Mouse (Mus musculus) liver, embryonic 14.5 days (tissue): ENCODE results near the gene Susd4. TPM values are rescaled to one million over a fixed set of nuclear protein-coding genes. Genes with fewer than 3 reads are reported as not detected.
A peak's percentile ranks its signal among the peaks of the same experiment; 100 is the strongest.

Experiments used
- ATAC-seq: fragments of 200-750 bp; cut with Nextera tagmentation; 2 replicates; pipeline ENCODE4 v1.8.0; 2017; ENCODE audit warnings: moderate number of reproducible peaks, mild to moderate bottlenecking, moderate library complexity; ENCODE audit not compliant: insufficient read depth
- DNase-seq, 3 experiments: peaks; one replicate each; pipeline ENCODE4 v3.0.0-alpha.2; 2012 to 2013; ENCODE audit warnings: low read depth in 3 of 3, low spot score in 3 of 3
- H3K27ac ChIP-seq: fragments of 300-500 bp; sonication (generic); 2 replicates; pipeline ENCODE4 v1.5.1; 2014; ENCODE audit warnings: moderate library complexity, mild to moderate bottlenecking, control low read depth, inconsistent platforms
- H3K27me3 ChIP-seq: fragments of 300-500 bp; sonication (generic); 2 replicates; pipeline ENCODE4 v1.6.1; 2014; ENCODE audit warnings: mild to moderate bottlenecking, low read length, moderate library complexity; ENCODE audit not compliant: control insufficient read depth, insufficient read depth
- H3K36me3 ChIP-seq: fragments of 300-500 bp; sonication (generic); replicated peaks from 2 replicates; pipeline ENCODE4 v1.6.1; 2014; ENCODE audit warnings: low read depth; ENCODE audit not compliant: control insufficient read depth, insufficient read depth
- H3K4me1 ChIP-seq, 2 experiments: fragments of 200-500 bp in 1 of 2; fragments of 300-500 bp in 1 of 2; sonication (generic) in 1 of 2; replicated peaks; 2 replicates each; pipeline ENCODE4 v1.6.1; 2012 to 2014; ENCODE audit warnings: antibody characterized with exemption in 1 of 2, inconsistent platforms in 1 of 2, low read length in 1 of 2; ENCODE audit not compliant: control insufficient read depth in 2 of 2, insufficient read depth in 2 of 2
- H3K4me2 ChIP-seq: fragments of 300-500 bp; sonication (generic); 2 replicates; pipeline ENCODE4 v1.6.1; 2014; ENCODE audit warnings: low read depth, mild to moderate bottlenecking, control low read depth, moderate library complexity
- H3K4me3 ChIP-seq, 2 experiments: fragments of 200-500 bp in 1 of 2; fragments of 300-500 bp in 1 of 2; sonication (generic) in 1 of 2; 2 replicates each; pipeline ENCODE4 v1.5.1; 2012 to 2014; ENCODE audit warnings: low read depth in 2 of 2, low read length in 2 of 2, mild to moderate bottlenecking in 2 of 2, control low read depth in 1 of 2, inconsistent platforms in 1 of 2, moderate library complexity in 1 of 2; ENCODE audit not compliant: insufficient read depth in 1 of 2
- H3K9ac ChIP-seq: fragments of 300-500 bp; sonication (generic); replicated peaks from 2 replicates; pipeline ENCODE4 v1.6.1; 2014; ENCODE audit warnings: mild to moderate bottlenecking, control low read depth, moderate library complexity
- H3K9me3 ChIP-seq: fragments of 300-500 bp; sonication (generic); 2 replicates; pipeline ENCODE4 v1.6.1; 2016; ENCODE audit warnings: low read length, mixed read lengths; ENCODE audit not compliant: control insufficient read depth
- CTCF ChIP-seq: IDR thresholded peaks from 2 replicates; pipeline ENCODE4 v1.5.1; 2016; ENCODE audit warnings: antibody characterized with exemption, low read depth, control low read depth
- EP300 ChIP-seq: IDR thresholded peaks from 2 replicates; pipeline ENCODE4 v1.6.1; 2016; ENCODE audit warnings: antibody characterized with exemption, low read depth
- WGBS: fragments of 180-500 bp; shearing (Covaris S2); extraction: QIAGEN DNeasy Blood & Tissue Kit; methylation state at CpG from one replicate; pipeline ENCODE4 v1.1.7; 2014; ENCODE audit not compliant: insufficient replicate concordance; 5-methylcytosine and 5-hydroxymethylcytosine counted together
- polyA plus RNA-seq, 2 experiments: library from polyadenylated mRNA; depleted of rRNA in 1 of 2; stranded (reverse) in 1 of 2; unstranded in 1 of 2; fragments of >200 nt; fragmentation: Nextera tagmentation in 1 of 2; extraction: Ambion mirVana in 1 of 2; gene quantifications; 2 replicates each; pipeline versions ENCODE4 v1.2.1 to v1.2.3; 2012 to 2014

Gene Susd4
- polyA plus RNA-seq, 2 experiments = 0.60 to 0.74 TPM

- DNase-seq (peak in 2 of 3 experiments; percentile 22 to 33), ATAC-seq (peak; percentile 55)
- H3K4me2 ChIP-seq = no peak overlapping the region
- TF ChIP-seq CTCF = no peak
- TF ChIP-seq EP300 = no peak
- no peak overlapping the region for H3K9ac ChIP-seq
- no peak overlapping the region for H3K4me3 ChIP-seq
- WGBS = 47% methylated on average over 4 of the region's 4 CpGs
- no peak overlapping the region for H3K27ac ChIP-seq
- H3K36me3 ChIP-seq = no peaks in the 10 kb centered on the region
- no peaks in the 10 kb centered on the region for H3K9me3 ChIP-seq
- H3K4me1 ChIP-seq = peaks cover 0 to 7% of the 10 kb centered on the region in 2 experiments; a peak in 2 of 4 replicates
- no peaks in the 10 kb centered on the region for H3K27me3 ChIP-seq
These were observed 150.7 kb downstream of the Susd4 start for GRCm38 (mm10) chr1:182914121-182914908.

DNA sequence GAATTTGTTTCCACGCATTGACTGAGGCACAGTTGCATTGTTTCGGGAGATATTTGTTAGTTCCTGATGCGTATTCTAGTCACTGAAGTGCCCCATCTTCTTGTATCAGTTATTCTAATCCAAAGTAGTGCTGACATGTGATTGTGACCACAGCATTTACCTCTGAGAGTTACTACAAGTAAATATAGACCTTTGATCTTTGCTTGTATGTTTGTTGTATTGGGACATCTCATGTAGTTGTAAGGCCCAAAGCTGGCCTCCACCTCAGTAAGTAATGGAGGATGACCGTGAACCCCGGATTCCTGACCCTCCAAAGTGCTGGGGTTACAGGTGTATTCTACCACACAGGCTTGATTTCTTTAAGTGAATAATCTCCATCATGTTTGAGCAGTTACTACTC lies 152.5 kb downstream of the Susd4 start:
- H3K9me3 ChIP-seq = no peaks in the 10 kb centered on the region
- WGBS = 74% methylated on average over 5 of the region's 5 CpGs
- H3K4me3 ChIP-seq = no peak overlapping the region
- DNase-seq (no peak), ATAC-seq (no peak)
- no peak overlapping the region for H3K9ac ChIP-seq
- H3K36me3 ChIP-seq = no peaks in the 10 kb centered on the region
- H3K4me1 ChIP-seq = peaks cover 0 to 7% of the 10 kb centered on the region in 2 experiments; a peak in 2 of 4 replicates
- H3K27ac ChIP-seq = no peak overlapping the region
- TF ChIP-seq CTCF = no peak
- TF ChIP-seq EP300 = no peak
- H3K4me2 ChIP-seq = no peak overlapping the region
- H3K27me3 ChIP-seq = no peaks in the 10 kb centered on the region

DNA sequence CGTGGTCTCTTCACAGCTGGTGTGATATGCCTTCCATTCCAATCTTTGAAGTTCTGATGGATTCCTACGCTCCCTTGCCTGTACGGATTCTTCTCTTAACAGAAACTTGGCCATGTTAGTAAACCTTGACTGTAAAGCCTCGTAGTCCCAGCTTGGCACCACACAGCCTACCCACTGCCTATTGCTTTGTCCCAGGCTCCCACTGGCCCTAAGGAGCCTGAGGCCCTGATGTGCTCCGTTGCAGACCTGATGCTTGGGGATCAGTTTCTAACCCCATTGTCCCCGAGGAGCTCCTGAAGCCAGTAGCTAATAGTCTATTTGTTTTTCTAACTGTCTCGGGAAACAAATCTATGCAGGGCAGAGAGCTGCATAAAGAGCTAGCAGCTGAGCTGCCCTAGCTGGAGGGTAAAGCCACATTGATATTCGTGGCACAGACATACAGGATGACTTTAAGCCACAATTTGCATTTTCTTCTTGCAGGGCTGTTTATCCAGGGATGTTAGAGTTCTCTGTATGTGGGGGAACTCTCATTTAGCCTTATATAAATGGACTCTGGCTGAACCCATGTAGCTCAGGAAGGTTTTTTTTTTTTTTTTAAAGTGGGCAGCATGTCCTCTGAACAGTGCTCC lies 155.2 kb downstream of the Susd4 start:
- no peak for DNase-seq

DNA sequence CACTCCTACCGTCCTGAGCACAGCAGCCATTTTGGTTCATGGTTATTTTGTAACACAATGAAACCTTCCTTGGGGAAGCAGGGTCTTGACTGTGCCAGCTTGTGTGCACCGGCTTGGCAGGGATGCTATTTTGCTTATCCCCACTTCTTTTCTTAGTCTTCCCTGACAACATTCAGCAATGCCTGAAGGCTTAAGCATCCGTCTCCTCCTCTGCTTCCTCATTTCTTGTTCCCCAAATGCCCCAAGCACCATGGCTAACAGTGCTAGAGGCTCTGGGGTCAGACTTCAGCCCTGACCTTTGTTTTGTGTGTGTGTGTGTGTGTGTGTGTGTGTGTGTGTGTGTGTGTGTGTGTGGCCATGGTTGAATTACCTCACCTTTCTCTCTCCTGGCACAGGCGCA lies 159.2 kb downstream of the Susd4 start:
- 27% methylated on average over 4 of the region's 4 CpGs for WGBS
- H3K4me3 ChIP-seq = no peak overlapping the region

More for the DNA sequence above, 155.2 kb downstream of the Susd4 start:
- no peaks in the 10 kb centered on the region for H3K36me3 ChIP-seq
- no peaks in the 10 kb centered on the region for H3K27me3 ChIP-seq
- H3K9ac ChIP-seq = no peak overlapping the region
- ATAC-seq = no peak
- no peaks in the 10 kb centered on the region for H3K9me3 ChIP-seq
- peaks cover 0 to 9% of the 10 kb centered on the region in 2 experiments; a peak in 2 of 4 replicates for H3K4me1 ChIP-seq
- 50% methylated on average over 8 of the region's 8 CpGs for WGBS
- no peak for TF ChIP-seq CTCF
- no peak for TF ChIP-seq EP300
- H3K4me3 ChIP-seq = no peak overlapping the region
- H3K4me2 ChIP-seq = no peak overlapping the region
- no peak overlapping the region for H3K27ac ChIP-seq

DNA sequence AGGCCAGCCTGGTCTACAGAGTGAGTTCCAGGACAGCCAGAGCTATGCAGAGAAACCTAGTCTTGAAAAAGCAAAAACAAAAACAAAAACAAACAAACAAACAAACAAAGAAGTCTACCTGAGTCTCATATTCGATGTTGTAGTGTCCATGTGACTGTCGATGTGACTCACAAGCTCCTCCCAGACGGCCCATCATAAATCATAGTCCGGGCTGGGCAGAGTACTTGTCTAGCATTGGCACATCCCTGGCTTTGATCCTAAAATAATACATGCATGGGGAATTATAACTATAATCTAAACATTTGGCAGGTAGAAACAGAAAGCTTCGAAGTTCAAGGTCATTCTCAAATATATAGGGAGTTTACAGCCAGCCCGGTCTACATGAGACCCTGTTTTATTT lies 162.8 kb downstream of the Susd4 start:
- 70% methylated on average over 6 of the region's 6 CpGs for WGBS
- H3K4me2 ChIP-seq = no peak overlapping the region
- no peak for TF ChIP-seq EP300
- TF ChIP-seq CTCF = no peak
- no peak overlapping the region for H3K27ac ChIP-seq
- H3K9ac ChIP-seq = no peak overlapping the region
- no peak for DNase-seq
- ATAC-seq = no peak
- no peak overlapping the region for H3K4me3 ChIP-seq
- H3K36me3 ChIP-seq = no peaks in the 10 kb centered on the region
- H3K27me3 ChIP-seq = no peaks in the 10 kb centered on the region
- H3K9me3 ChIP-seq = no peaks in the 10 kb centered on the region
- peaks cover 0 to 2% of the 10 kb centered on the region in 2 experiments; a peak in 1 of 4 replicates for H3K4me1 ChIP-seq

More for the DNA sequence above, 159.2 kb downstream of the Susd4 start:
- ATAC-seq (no peak), DNase-seq (no peak)
- Histone ChIP-seq H3K27ac (no peak overlapping the region), H3K27me3 (no peaks in the 10 kb centered on the region), H3K9ac (no peak overlapping the region), H3K4me1 (peaks cover 0 to 2% of the 10 kb centered on the region in 2 experiments; a peak in 1 of 4 replicates), H3K9me3 (no peaks in the 10 kb centered on the region), H3K4me2 (no peak overlapping the region), H3K36me3 (no peaks in the 10 kb centered on the region)
- TF ChIP-seq EP300 = no peak
- no peak for TF ChIP-seq CTCF
